Mouse (Mus musculus) stomach, postnatal 0 days (tissue): ENCODE results near the gene Ugt1a1.

Source experiments
- CTCF ChIP-seq: IDR thresholded peaks from 2 replicates; pipeline ENCODE4 v1.5.1; 2016; ENCODE audit warnings: antibody characterized with exemption, low read depth, mild to moderate bottlenecking, moderate library complexity
- EP300 ChIP-seq: optimal IDR thresholded peaks from 2 replicates; pipeline ENCODE3; 2016; ENCODE audit warnings: antibody characterized with exemption

DNA sequence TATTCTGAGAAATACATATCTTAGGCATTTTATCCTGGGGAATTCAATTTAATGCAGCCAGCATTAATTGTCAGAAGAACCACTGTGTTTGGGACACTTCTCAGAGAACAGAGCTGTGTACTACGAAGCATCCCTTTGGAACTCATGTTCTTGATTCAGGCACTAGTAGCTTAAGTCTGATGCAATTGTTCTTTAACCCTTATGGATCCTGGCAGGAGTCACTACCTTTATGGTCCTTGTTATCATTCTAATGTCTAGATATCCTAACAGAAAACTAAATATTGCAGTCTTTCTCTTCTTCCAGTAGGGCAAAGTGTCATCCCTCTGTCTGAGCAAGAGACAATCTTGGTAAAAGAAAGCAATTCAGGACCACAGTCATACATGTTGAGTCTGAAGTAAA lies 1.3 kb downstream of the Ugt1a1 start:
- TF ChIP-seq CTCF (no peak), EP300 (no peak)
